Mouse (Mus musculus) CH12.LX (cell line): Measurements from ENCODE around the gene 1110008L16Rik.

Experiments
- CTCF ChIP-seq, 2 experiments: IDR thresholded peaks in 1 of 2; conservative IDR thresholded peaks in 1 of 2; 2 replicates each; pipeline ENCODE4 v1.5.1; 2011 to 2012; ENCODE audit warnings: low read depth in 2 of 2, low read length in 2 of 2, improper control_type of control experiment in 1 of 2, inconsistent platforms in 1 of 2, mild to moderate bottlenecking in 1 of 2, moderate library complexity in 1 of 2
- E2F4 ChIP-seq: IDR thresholded peaks from 2 replicates; pipeline ENCODE4 v1.6.1; 2011; ENCODE audit warnings: low read depth, low read length, improper control_type of control experiment; ENCODE audit not compliant: insufficient replicate concordance
- EP300 ChIP-seq: IDR thresholded peaks from 2 replicates; pipeline ENCODE4 v1.6.1; 2011; ENCODE audit warnings: low read length, improper control_type of control experiment
- ETS1 ChIP-seq: conservative IDR thresholded peaks from 2 replicates; pipeline ENCODE4 v1.6.1; 2012; ENCODE audit warnings: low read depth, mild to moderate bottlenecking, inconsistent platforms, low read length, improper control_type of control experiment, moderate library complexity
- JUN ChIP-seq: IDR thresholded peaks from 2 replicates; pipeline ENCODE4 v1.6.1; 2011; ENCODE audit warnings: low read depth, mild to moderate bottlenecking, low read length, improper control_type of control experiment, moderate library complexity; ENCODE audit not compliant: insufficient read depth
- MEF2A ChIP-seq: IDR thresholded peaks from 2 replicates; pipeline ENCODE4 v1.6.1; 2014; ENCODE audit warnings: low read depth, mild to moderate bottlenecking, inconsistent platforms, low read length, improper control_type of control experiment, borderline replicate concordance
- NELFE ChIP-seq: IDR thresholded peaks from 2 replicates; pipeline ENCODE4 v1.6.1; 2011; ENCODE audit warnings: low read depth, low read length, improper control_type of control experiment
- POLR2A ChIP-seq: IDR thresholded peaks from 2 replicates; pipeline ENCODE4 v1.6.1; 2011; ENCODE audit warnings: low read depth, mild to moderate bottlenecking, improper control_type of control experiment, low read length
- USF1 ChIP-seq: IDR thresholded peaks from 2 replicates; pipeline ENCODE4 v1.6.1; 2014; ENCODE audit warnings: low read depth, mild to moderate bottlenecking, inconsistent platforms, low read length, improper control_type of control experiment

- TF ChIP-seq EP300 (no peak), E2F4 (no peak), POLR2A (no peak), USF1 (no peak), ETS1 (no peak), CTCF (conservative IDR thresholded peaks at IDR 0.05 in 1 of 2, IDR thresholded peaks at IDR 0.05 in 1 of 2; ENCODE audit: low read depth in 2 of 2, low read length in 2 of 2) (no peak), NELFE (no peak), JUN (no peak), MEF2A (no peak)
Observed at GRCm38 (mm10) chr12:55429201-55429600, 129.8 kb downstream of the 1110008L16Rik start.
